In genomic region chr2:130840846-130841245, GRCm38 (mm10) we compare ENCODE assay signal across 8 mouse cellular contexts.
A peak's percentile ranks its signal among the peaks of the same experiment; 100 is the strongest.
DNase-seq lines count a peak whose midpoint lies in the region; ATAC-seq and TF ChIP-seq lines count a peak whose summit lies in the region.

No protein-coding gene starts in this region.

- H3K27ac ChIP-seq in embryonic facial prominence, embryonic 12.5 days = peak overlapping the region; percentile 99
- H3K27ac ChIP-seq in liver, embryonic 14.5 days = no peak overlapping the region
- peak overlapping the region; percentile 99 for H3K27ac ChIP-seq in neural tube, embryonic 14.5 days (ENCODE audit: low read depth, low read length)

- H3K4me3 ChIP-seq in embryonic facial prominence, embryonic 12.5 days = 0 out of 2 replicates have a peak overlapping the region, but pooled peaks have one; percentile 10
- H3K4me3 ChIP-seq in liver, embryonic 14.5 days (ENCODE audit: insufficient read depth in 1 of 2, low read depth in 2 of 2, low read length in 2 of 2) = peak overlapping the region in 1 of 2 experiments; percentile 79; a peak in 1 of 4 replicates
- H3K4me3 ChIP-seq in neural tube, embryonic 14.5 days (ENCODE audit: low read depth, low read length) = peak overlapping the region; percentile 99

- no peak for TF ChIP-seq CTCF in liver, embryonic 14.5 days (IDR thresholded peaks at IDR 0.05; ENCODE audit: low read depth)

- ATAC-seq in embryonic facial prominence, embryonic 12.5 days (ENCODE audit: insufficient number of reproducible peaks, insufficient read depth, low FRiP score, low TSS enrichment) = peak; percentile 45; the same call in 1 of the 2 replicates
- no peak for ATAC-seq in liver, embryonic 14.5 days (ENCODE audit: insufficient read depth)
- ATAC-seq in neural tube, embryonic 14.5 days (ENCODE audit: low read depth) = peak; percentile 85

- no peak for TF ChIP-seq EP300 in liver, embryonic 14.5 days (IDR thresholded peaks at IDR 0.05; ENCODE audit: low read depth)

- H3K9me3 ChIP-seq in embryonic facial prominence, embryonic 12.5 days = no peaks in the 10 kb centered on the region
- no peaks in the 10 kb centered on the region for H3K9me3 ChIP-seq in liver, embryonic 14.5 days (ENCODE audit: control insufficient read depth, low read length)
- no peaks in the 10 kb centered on the region for H3K9me3 ChIP-seq in neural tube, embryonic 14.5 days (ENCODE audit: control insufficient read depth, low read length)

- WGBS in embryonic facial prominence, embryonic 12.5 days = 2% methylated on average over 4 of the region's 4 CpGs
- 18% methylated on average over 4 of the region's 4 CpGs for WGBS in liver, embryonic 14.5 days (ENCODE audit: insufficient replicate concordance)
- WGBS in neural tube, embryonic 14.5 days = 1% methylated on average over 4 of the region's 4 CpGs

- H3K27me3 ChIP-seq in embryonic facial prominence, embryonic 12.5 days = no peaks in the 10 kb centered on the region
- H3K27me3 ChIP-seq in liver, embryonic 14.5 days (ENCODE audit: control insufficient read depth, insufficient read depth, low read length) = no peaks in the 10 kb centered on the region
- peaks cover 2% of the 10 kb centered on the region; the same call in 1 of the 2 replicates for H3K27me3 ChIP-seq in neural tube, embryonic 14.5 days (ENCODE audit: control insufficient read depth, insufficient read depth, low read length)

- H3K4me1 ChIP-seq in embryonic facial prominence, embryonic 12.5 days = peaks cover 20% of the 10 kb centered on the region; the same call in 1 of the 2 replicates
- peaks cover 2 to 18% of the 10 kb centered on the region in 2 experiments; a peak in 3 of 4 replicates for H3K4me1 ChIP-seq in liver, embryonic 14.5 days (replicated peaks; ENCODE audit: control insufficient read depth in 2 of 2, insufficient read depth in 2 of 2, low read length in 1 of 2)
- H3K4me1 ChIP-seq in neural tube, embryonic 14.5 days (ENCODE audit: control insufficient read depth, insufficient read depth, low read length) = peaks cover 21% of the 10 kb centered on the region

- DNase-seq in adrenal gland, postnatal 10 days = peak; percentile 48
- no peak for DNase-seq in adrenal gland, postnatal 25 days
- peak; percentile 23 to 58 for DNase-seq in heart, postnatal 14 days
- DNase-seq in layer of hippocampus, adult 11-12 months (ENCODE audit: low spot score) = peak; percentile 89
- DNase-seq in liver, embryonic 14.5 days (ENCODE audit: low read depth in 3 of 3, low spot score in 3 of 3) = peak; percentile 52 to 57 (median 52)
- DNase-seq in T-cell, adult 2 months (ENCODE audit: low spot score) = no peak

- peak overlapping the region; percentile 84 for H3K4me2 ChIP-seq in embryonic facial prominence, embryonic 12.5 days (replicated peaks)
- peak overlapping the region; percentile 94 for H3K4me2 ChIP-seq in liver, embryonic 14.5 days (ENCODE audit: low read depth)
- H3K4me2 ChIP-seq in neural tube, embryonic 14.5 days (ENCODE audit: low read depth, low read length) = peak overlapping the region; percentile 69

- peaks cover 8% of the 10 kb centered on the region; the same call in 1 of the 2 replicates for H3K36me3 ChIP-seq in embryonic facial prominence, embryonic 12.5 days
- H3K36me3 ChIP-seq in liver, embryonic 14.5 days (replicated peaks; ENCODE audit: control insufficient read depth, insufficient read depth, low read depth) = no peaks in the 10 kb centered on the region
- no peaks in the 10 kb centered on the region for H3K36me3 ChIP-seq in neural tube, embryonic 14.5 days (ENCODE audit: control insufficient read depth, insufficient read depth, low read length)

- no peak overlapping the region for H3K9ac ChIP-seq in embryonic facial prominence, embryonic 12.5 days
- no peak overlapping the region for H3K9ac ChIP-seq in liver, embryonic 14.5 days (replicated peaks)
- peak overlapping the region; percentile 21; the same call in 1 of the 2 replicates for H3K9ac ChIP-seq in neural tube, embryonic 14.5 days (replicated peaks; ENCODE audit: low read depth, low read length)

- intact Hi-C loops in heart, postnatal 14 days (cut with DNase I) = loop anchor here (2.0 kb wide), 1 partner anchor 66 kb away; the partner anchor contains the start of genes 4930402H24Rik and Atrn

Comparison
In these comparisons a context has a peak if more than half of its experiments do, and no peak if none do; other contexts are left out.
1. DNase-seq: peak in adrenal gland, postnatal 10 days (single experiment), heart, postnatal 14 days (2 of 2), layer of hippocampus, adult 11-12 months (single experiment) and liver, embryonic 14.5 days (3 of 3); none in adrenal gland, postnatal 25 days (single experiment) and T-cell, adult 2 months (single experiment).
2. Peak in every context shown above with its lines, with median percentiles within 50 percentile points of each other: H3K4me2 ChIP-seq.